Comparison of ENCODE assay signal across 10 mouse cellular contexts in the genomic region with DNA sequence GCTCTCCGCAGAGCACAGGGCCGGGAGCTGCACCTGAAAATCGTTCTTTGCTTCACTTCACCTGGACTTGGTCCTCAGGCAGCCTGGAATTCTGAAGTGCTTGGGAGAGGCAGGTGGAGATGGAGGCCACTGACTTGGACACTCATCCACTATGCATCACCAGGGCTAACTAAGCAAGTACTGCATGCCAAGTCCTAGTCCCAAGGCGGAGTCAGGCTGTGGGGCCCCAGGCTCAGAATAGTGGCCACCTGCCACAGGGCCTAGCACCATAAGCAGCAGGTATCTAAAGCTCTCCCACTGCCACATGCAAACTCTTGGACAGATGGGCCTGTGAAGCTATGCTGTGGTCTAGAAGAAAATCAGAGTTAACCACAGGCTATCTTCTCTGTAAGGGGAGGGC. TPM values are rescaled to one million over a fixed set of nuclear protein-coding genes. Genes with fewer than 3 reads are reported as not detected.
DNase-seq lines count a peak whose midpoint lies in the region.
"Had no signal": no experiment of that assay in that cellular context is flagged by ENCODE, and none has a peak within 500 bp of the region (broad histone marks: within the 10 kb centered on the region; RNA-seq: fewer than 3 reads in every experiment).

No protein-coding gene starts in this region.

- peak; percentile 33 to 50 for DNase-seq in cerebellum, adult 18-20 months
- no peak for DNase-seq in cerebellum, postnatal 14 days
- peak; percentile 45 to 52 for DNase-seq in cerebellum, postnatal 25 days
- DNase-seq in cerebellum, postnatal 36 days = no peak
- peak; percentile 25 for DNase-seq in kidney, adult 18-20 months
- DNase-seq in kidney, adult 9 months = no peak
- DNase-seq in heart, postnatal 36 days = no peak
- DNase-seq: adrenal gland, postnatal 10 days; gastrocnemius, postnatal 14 days; heart, postnatal 4 days had no signal

- intact Hi-C loops in heart, postnatal 36 days (cut with DNase I) = loop anchor here (2.0 kb wide), 1 partner anchor 184 kb away; no protein-coding TSS in a partner anchor

RNA-seq across cellular contexts. Expression of gene Natd1, which starts 8.1 kb away (rescaled TPM):
- total RNA-seq in heart, postnatal 36 days (2021) = 10 to 100 TPM; 15.5 to 16.0 TPM

RNA-seq across cellular contexts. Expression of gene Map2k3, which starts 25.4 kb away (rescaled TPM):
- total RNA-seq in heart, postnatal 36 days (2021) = 10 to 100 TPM; 84.2 to 84.5 TPM

RNA-seq across cellular contexts. Expression of gene Tmem11, which starts 27.4 kb away (rescaled TPM):
- total RNA-seq in heart, postnatal 36 days (2021) = 10 to 100 TPM; 30.6 to 32.3 TPM

Comparison
In these comparisons a context has a peak if more than half of its experiments do, and no peak if none do; other contexts are left out.
1. DNase-seq: peak in cerebellum, adult 18-20 months (2 of 2), cerebellum, postnatal 25 days (2 of 2) and kidney, adult 18-20 months (single experiment); none in cerebellum, postnatal 14 days (0 of 2), cerebellum, postnatal 36 days (0 of 2), kidney, adult 9 months (single experiment) and heart, postnatal 36 days (0 of 2).